Mouse (Mus musculus) adrenal gland, postnatal 10 days (tissue): ENCODE data around the gene Epm2a. TPM values are rescaled to one million over a fixed set of nuclear protein-coding genes. Genes with fewer than 3 reads are reported as not detected.
"Not testable (repeated sequence)": the region's sequence is repeated elsewhere in the genome, so short reads cannot be mapped to it uniquely, and the experiment has no call there.

Source experiments
- DNase-seq: peaks from one replicate; pipeline ENCODE4 v3.0.0; 2021; ENCODE audit warnings: mixed read lengths
- long read RNA-seq, 2 experiments: library from polyadenylated mRNA; stranded (forward); transcript quantifications; one replicate each; pipeline ENCODE4 v2.0.0; 2021
- total RNA-seq, 2 experiments: library from RNA; stranded (reverse); gene quantifications; 2 replicates each; pipeline ENCODE4 v1.2.3; 2021

Epm2a gene
- 10 to 100 TPM; 10.2 to 15.6 TPM for total RNA-seq
- long read RNA-seq, experiment 1, partial matches to known transcripts = 0 of 4 reads
- long read RNA-seq, experiment 1, other reads (novel, unspliced or antisense) = 4 of 4 reads
- long read RNA-seq, experiment 2, partial matches to known transcripts = 0 of 1 reads
- long read RNA-seq, experiment 2, other reads (novel, unspliced or antisense) = 1 of 1 reads

GRCm38 (mm10) chr10:11343205-11344141 is at the start of gene Epm2a:
TSS of gene Epm2a (plus strand) at chr10:11343404.
- peak; percentile 91 for DNase-seq

GRCm38 (mm10) chr10:11298418-11298817 is 44.8 kb upstream of the Epm2a start:
- no peak for DNase-seq

GRCm38 (mm10) chr10:11305365-11306053 is 37.7 kb upstream of the Epm2a start:
- DNase-seq = no peak

DNA sequence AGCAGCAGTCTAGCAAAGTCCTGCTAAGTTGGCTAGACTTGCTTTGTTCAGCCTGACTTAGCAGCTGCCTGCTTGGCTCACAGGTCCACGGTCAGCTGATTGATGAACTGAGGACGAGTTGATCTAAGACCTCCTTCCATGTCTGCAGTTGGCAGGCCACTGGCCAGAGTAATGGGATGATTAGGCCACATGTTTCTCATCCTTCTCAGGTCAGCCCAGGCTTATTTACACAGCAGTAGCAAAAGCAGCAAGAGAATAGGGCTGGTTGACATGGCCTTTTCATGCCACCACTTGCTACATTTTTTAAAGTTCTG is 37.2 kb upstream of the Epm2a start:
- DNase-seq = no peak

- no peak for DNase-seq
These were observed 33.3 kb upstream of the Epm2a start for GRCm38 (mm10) chr10:11309866-11310265.

DNA sequence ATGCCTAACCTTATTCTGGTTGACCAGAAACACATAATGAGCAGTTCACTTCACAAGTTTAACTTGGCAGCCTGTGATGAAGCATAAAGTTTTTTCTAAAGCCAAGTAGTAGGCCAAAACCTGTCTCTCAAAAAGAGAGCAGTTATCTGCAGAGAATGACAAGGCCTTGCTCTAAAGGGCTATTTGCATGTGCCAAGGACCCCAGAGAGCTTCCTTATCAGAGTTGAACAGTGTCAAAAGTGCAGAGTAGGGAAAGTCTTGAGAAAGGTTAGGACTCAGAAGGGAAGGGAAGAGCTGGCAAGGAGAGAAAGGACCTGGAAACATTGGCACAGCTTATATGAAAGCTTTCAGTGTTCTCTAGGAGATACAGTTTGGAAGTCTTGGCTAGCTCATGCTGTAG is 32.7 kb upstream of the Epm2a start:
- DNase-seq = no peak

- DNase-seq = not testable (repeated sequence)
These were observed 25.2 kb upstream of the Epm2a start for GRCm38 (mm10) chr10:11317856-11318454.

GRCm38 (mm10) chr10:11319446-11319970 is 23.7 kb upstream of the Epm2a start:
- no peak for DNase-seq

DNA sequence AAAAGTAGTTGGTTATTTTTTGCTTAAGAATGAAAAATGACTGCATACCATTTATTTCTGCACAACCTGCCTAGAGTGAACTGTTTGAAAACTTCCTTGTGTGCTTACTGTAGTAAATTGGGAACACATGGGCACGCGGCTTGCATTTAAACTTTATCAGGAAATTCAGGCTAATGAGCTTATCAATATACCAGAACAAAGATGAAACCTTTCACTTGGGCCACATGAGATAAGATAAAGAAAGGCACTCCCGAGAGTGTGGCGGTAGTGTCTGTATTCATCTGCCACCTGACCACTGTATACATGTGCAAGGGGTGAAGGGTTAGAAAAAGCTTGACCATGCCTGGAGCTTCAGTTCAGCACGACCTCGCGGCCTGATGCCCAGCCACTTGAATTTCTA is 20.9 kb upstream of the Epm2a start:
- no peak for DNase-seq

GRCm38 (mm10) chr10:11323202-11323898 is 19.9 kb upstream of the Epm2a start:
- no peak for DNase-seq

GRCm38 (mm10) chr10:11326526-11326925 is 16.7 kb upstream of the Epm2a start:
- no peak for DNase-seq

- DNase-seq = no peak
These were observed 1.6 kb downstream of the Epm2a start for GRCm38 (mm10) chr10:11344536-11345468.

GRCm38 (mm10) chr10:11350243-11350974 is 7.2 kb downstream of the Epm2a start:
- not testable (repeated sequence) for DNase-seq

GRCm38 (mm10) chr10:11354609-11355008 is 11.4 kb downstream of the Epm2a start:
- no peak for DNase-seq

- peak; percentile 28 for DNase-seq
These were observed 18.9 kb downstream of the Epm2a start for GRCm38 (mm10) chr10:11361985-11362692.

DNA sequence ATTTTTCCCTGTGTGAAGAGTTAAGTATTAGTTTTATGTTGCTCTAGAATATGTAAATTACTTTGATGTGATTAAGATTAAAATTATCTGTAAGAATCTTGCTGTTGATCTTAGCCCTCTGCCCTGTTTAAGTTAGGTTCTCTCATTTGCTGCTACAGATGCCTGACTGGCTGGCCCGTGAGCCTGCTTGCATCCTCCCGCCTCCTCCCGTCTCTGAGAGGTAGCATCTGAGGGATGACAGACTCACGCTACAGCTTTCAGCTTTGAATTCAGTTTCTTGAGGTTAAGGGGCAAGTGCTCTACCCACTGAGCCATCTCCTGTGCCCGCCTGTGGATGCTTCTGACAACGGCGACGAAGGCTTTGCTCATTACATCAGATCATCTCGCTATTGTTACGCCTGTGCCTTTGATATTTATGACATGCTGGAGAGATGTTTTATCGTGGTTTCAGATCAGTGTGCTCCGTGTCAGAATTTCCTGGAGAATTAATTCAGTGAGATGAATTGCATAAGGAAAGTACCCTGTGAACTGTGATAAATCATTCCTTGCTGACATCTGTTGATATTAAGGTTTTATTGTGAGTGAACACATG is 19.8 kb downstream of the Epm2a start:
- DNase-seq = no peak

DNA sequence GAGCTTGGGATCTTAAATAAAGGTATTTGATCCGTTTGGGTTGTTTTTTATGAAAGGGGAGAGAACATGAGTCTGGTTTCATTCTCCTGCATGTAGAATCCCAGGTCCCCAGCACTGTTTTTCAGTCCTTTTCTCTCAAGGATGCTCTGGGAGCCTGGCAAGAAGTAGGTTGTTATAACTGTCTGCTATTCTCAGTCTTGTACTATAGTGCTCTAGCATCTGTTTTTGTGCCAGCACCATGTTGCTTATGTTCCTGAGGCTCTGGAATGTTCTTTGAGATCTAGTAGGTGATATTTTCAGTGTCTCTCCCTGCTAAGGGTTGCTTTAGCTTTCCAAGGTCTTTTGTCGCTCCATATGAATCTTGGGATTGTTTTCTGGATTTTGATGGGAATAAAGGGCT is 38.1 kb downstream of the Epm2a start:
- no peak for DNase-seq

GRCm38 (mm10) chr10:11410926-11411325 is 67.7 kb downstream of the Epm2a start:
- DNase-seq = no peak

- no peak for DNase-seq
These were observed 76.9 kb downstream of the Epm2a start for GRCm38 (mm10) chr10:11420071-11420470.
